Mouse (Mus musculus): ENCODE data around the gene St14. TPM values are rescaled to one million over a fixed set of nuclear protein-coding genes. Genes with fewer than 3 reads are reported as not detected.

Gene St14
- polyA plus RNA-seq, 1 experiment from 2014 or later, result 12.2 TPM

GRCm38 (mm10) chr9:31086085-31086753 lies 45.4 kb downstream of the St14 start:
- Histone ChIP-seq H3K4me1 (ENCODE audit: control insufficient read depth, insufficient read depth, low read length) (no peaks in the 10 kb centered on the region), H3K9ac (ENCODE audit: low read depth, low read length) (no peak overlapping the region), H3K4me2 (ENCODE audit: low read depth, low read length) (peak overlapping the region; percentile 31; the same call in 1 of the 2 replicates), H3K27me3 (replicated peaks; ENCODE audit: control insufficient read depth, insufficient read depth, low read length) (no peaks in the 10 kb centered on the region), H3K27ac (replicated peaks; ENCODE audit: low read depth, low read length) (no peak overlapping the region), H3K4me3 (ENCODE audit: low read depth, low read length) (no peak overlapping the region), H3K36me3 (ENCODE audit: control insufficient read depth, insufficient read depth, low read length) (no peaks in the 10 kb centered on the region), H3K9me3 (ENCODE audit: control insufficient read depth, low read length) (no peaks in the 10 kb centered on the region)
- peak; percentile 78 for DNase-seq (ENCODE audit: low spot score)
- peak; percentile 58; the same call in 1 of the 2 replicates for ATAC-seq (ENCODE audit: low read depth)
- 16% methylated on average over 10 of the region's 10 CpGs for WGBS

- Histone ChIP-seq H3K4me2 (ENCODE audit: low read depth, low read length) (no peak overlapping the region), H3K9me3 (ENCODE audit: control insufficient read depth, low read length) (no peaks in the 10 kb centered on the region), H3K36me3 (ENCODE audit: control insufficient read depth, insufficient read depth, low read length) (no peaks in the 10 kb centered on the region), H3K9ac (ENCODE audit: low read depth, low read length) (no peak overlapping the region), H3K27me3 (replicated peaks; ENCODE audit: control insufficient read depth, insufficient read depth, low read length) (no peaks in the 10 kb centered on the region), H3K27ac (replicated peaks; ENCODE audit: low read depth, low read length) (no peak overlapping the region), H3K4me1 (ENCODE audit: control insufficient read depth, insufficient read depth, low read length) (no peaks in the 10 kb centered on the region), H3K4me3 (ENCODE audit: low read depth, low read length) (no peak overlapping the region)
- DNase-seq (ENCODE audit: low spot score) (no peak), ATAC-seq (ENCODE audit: low read depth) (no peak)
- WGBS, result 67% methylated on average over 5 of the region's 5 CpGs
These were observed 46.1 kb downstream of the St14 start for GRCm38 (mm10) chr9:31085556-31085955.

- no peaks in the 10 kb centered on the region for H3K4me1 ChIP-seq (ENCODE audit: control insufficient read depth, insufficient read depth, low read length)
- WGBS, result 67% methylated on average over 6 of the region's 6 CpGs
- H3K27me3 ChIP-seq (replicated peaks; ENCODE audit: control insufficient read depth, insufficient read depth, low read length), result no peaks in the 10 kb centered on the region
- H3K9ac ChIP-seq (ENCODE audit: low read depth, low read length), result no peak overlapping the region
- H3K4me3 ChIP-seq (ENCODE audit: low read depth, low read length), result no peak overlapping the region
- H3K36me3 ChIP-seq (ENCODE audit: control insufficient read depth, insufficient read depth, low read length), result no peaks in the 10 kb centered on the region
- ATAC-seq (ENCODE audit: low read depth) (no peak), DNase-seq (ENCODE audit: low spot score) (no peak)
- no peak overlapping the region for H3K4me2 ChIP-seq (ENCODE audit: low read depth, low read length)
- no peak overlapping the region for H3K27ac ChIP-seq (replicated peaks; ENCODE audit: low read depth, low read length)
- no peaks in the 10 kb centered on the region for H3K9me3 ChIP-seq (ENCODE audit: control insufficient read depth, low read length)
These were observed 48.9 kb downstream of the St14 start for GRCm38 (mm10) chr9:31082771-31083170.

GRCm38 (mm10) chr9:31082054-31082666 lies 49.5 kb downstream of the St14 start:
- Histone ChIP-seq H3K27me3 (replicated peaks; ENCODE audit: control insufficient read depth, insufficient read depth, low read length) (no peaks in the 10 kb centered on the region), H3K27ac (replicated peaks; ENCODE audit: low read depth, low read length) (no peak overlapping the region), H3K4me2 (ENCODE audit: low read depth, low read length) (peak overlapping the region; percentile 46), H3K9ac (ENCODE audit: low read depth, low read length) (no peak overlapping the region), H3K4me1 (ENCODE audit: control insufficient read depth, insufficient read depth, low read length) (no peaks in the 10 kb centered on the region), H3K9me3 (ENCODE audit: control insufficient read depth, low read length) (no peaks in the 10 kb centered on the region), H3K4me3 (ENCODE audit: low read depth, low read length) (peak overlapping the region; percentile 14; the same call in 1 of the 2 replicates), H3K36me3 (ENCODE audit: control insufficient read depth, insufficient read depth, low read length) (no peaks in the 10 kb centered on the region)
- DNase-seq (ENCODE audit: low spot score) (peak; percentile 87), ATAC-seq (ENCODE audit: low read depth) (peak; percentile 46)
- 7% methylated on average over 15 of the region's 15 CpGs for WGBS

- WGBS, result 72% methylated on average over 6 of the region's 6 CpGs
- Histone ChIP-seq H3K9ac (ENCODE audit: low read depth, low read length) (no peak overlapping the region), H3K27ac (replicated peaks; ENCODE audit: low read depth, low read length) (no peak overlapping the region), H3K4me1 (ENCODE audit: control insufficient read depth, insufficient read depth, low read length) (no peaks in the 10 kb centered on the region), H3K27me3 (replicated peaks; ENCODE audit: control insufficient read depth, insufficient read depth, low read length) (no peaks in the 10 kb centered on the region), H3K4me3 (ENCODE audit: low read depth, low read length) (no peak overlapping the region), H3K4me2 (ENCODE audit: low read depth, low read length) (no peak overlapping the region), H3K9me3 (ENCODE audit: control insufficient read depth, low read length) (no peaks in the 10 kb centered on the region), H3K36me3 (ENCODE audit: control insufficient read depth, insufficient read depth, low read length) (no peaks in the 10 kb centered on the region)
- ATAC-seq (ENCODE audit: low read depth) (no peak), DNase-seq (ENCODE audit: low spot score) (no peak)
These were observed 50.9 kb downstream of the St14 start for GRCm38 (mm10) chr9:31080726-31081125.

- WGBS, result 88% methylated on average over 10 of the region's 10 CpGs
- no peak for ATAC-seq (ENCODE audit: low read depth)
- H3K9ac ChIP-seq (ENCODE audit: low read depth, low read length), result no peak overlapping the region
These were observed 56.8 kb downstream of the St14 start for GRCm38 (mm10) chr9:31074836-31075235.

GRCm38 (mm10) chr9:31073797-31074196 lies 57.9 kb downstream of the St14 start:
- Histone ChIP-seq H3K4me1 (ENCODE audit: control insufficient read depth, insufficient read depth, low read length) (no peaks in the 10 kb centered on the region), H3K4me3 (ENCODE audit: low read depth, low read length) (no peak overlapping the region), H3K27ac (replicated peaks; ENCODE audit: low read depth, low read length) (no peak overlapping the region), H3K9ac (ENCODE audit: low read depth, low read length) (no peak overlapping the region), H3K9me3 (ENCODE audit: control insufficient read depth, low read length) (no peaks in the 10 kb centered on the region), H3K4me2 (ENCODE audit: low read depth, low read length) (no peak overlapping the region), H3K27me3 (replicated peaks; ENCODE audit: control insufficient read depth, insufficient read depth, low read length) (no peaks in the 10 kb centered on the region), H3K36me3 (ENCODE audit: control insufficient read depth, insufficient read depth, low read length) (peaks cover 7% of the 10 kb centered on the region)
- DNase-seq (ENCODE audit: low spot score) (no peak), ATAC-seq (ENCODE audit: low read depth) (no peak)
- WGBS, result 72% methylated on average over 7 of the region's 7 CpGs

More at GRCm38 (mm10) chr9:31074836-31075235, 56.8 kb downstream of the St14 start:
- Histone ChIP-seq H3K36me3 (ENCODE audit: control insufficient read depth, insufficient read depth, low read length) (peaks cover 3% of the 10 kb centered on the region; the same call in 1 of the 2 replicates), H3K27me3 (replicated peaks; ENCODE audit: control insufficient read depth, insufficient read depth, low read length) (no peaks in the 10 kb centered on the region), H3K9me3 (ENCODE audit: control insufficient read depth, low read length) (no peaks in the 10 kb centered on the region), H3K4me2 (ENCODE audit: low read depth, low read length) (no peak overlapping the region), H3K27ac (replicated peaks; ENCODE audit: low read depth, low read length) (no peak overlapping the region), H3K4me3 (ENCODE audit: low read depth, low read length) (no peak overlapping the region), H3K4me1 (ENCODE audit: control insufficient read depth, insufficient read depth, low read length) (no peaks in the 10 kb centered on the region)
- no peak for DNase-seq (ENCODE audit: low spot score)

- DNase-seq (ENCODE audit: low spot score), result no peak
- no peaks in the 10 kb centered on the region for H3K4me1 ChIP-seq (ENCODE audit: control insufficient read depth, insufficient read depth, low read length)
- no peak overlapping the region for H3K4me2 ChIP-seq (ENCODE audit: low read depth, low read length)
- no peaks in the 10 kb centered on the region for H3K27me3 ChIP-seq (replicated peaks; ENCODE audit: control insufficient read depth, insufficient read depth, low read length)
- H3K9ac ChIP-seq (ENCODE audit: low read depth, low read length), result no peak overlapping the region
- H3K9me3 ChIP-seq (ENCODE audit: control insufficient read depth, low read length), result no peaks in the 10 kb centered on the region
- ATAC-seq (ENCODE audit: low read depth), result no peak
- H3K4me3 ChIP-seq (ENCODE audit: low read depth, low read length), result no peak overlapping the region
- WGBS, result 85% methylated on average over 5 of the region's 5 CpGs
- peaks cover 13% of the 10 kb centered on the region for H3K36me3 ChIP-seq (ENCODE audit: control insufficient read depth, insufficient read depth, low read length)
- H3K27ac ChIP-seq (replicated peaks; ENCODE audit: low read depth, low read length), result no peak overlapping the region
These were observed 59.4 kb downstream of the St14 start for GRCm38 (mm10) chr9:31072256-31072655.

- H3K36me3 ChIP-seq (ENCODE audit: control insufficient read depth, insufficient read depth, low read length), result peaks cover 26% of the 10 kb centered on the region
- H3K9me3 ChIP-seq (ENCODE audit: control insufficient read depth, low read length), result no peaks in the 10 kb centered on the region
- no peak overlapping the region for H3K27ac ChIP-seq (replicated peaks; ENCODE audit: low read depth, low read length)
- WGBS, result 97% methylated on average over 8 of the region's 8 CpGs
- H3K4me1 ChIP-seq (ENCODE audit: control insufficient read depth, insufficient read depth, low read length), result no peaks in the 10 kb centered on the region
- ATAC-seq (ENCODE audit: low read depth), result no peak
- H3K4me2 ChIP-seq (ENCODE audit: low read depth, low read length), result no peak overlapping the region
- no peak overlapping the region for H3K4me3 ChIP-seq (ENCODE audit: low read depth, low read length)
- DNase-seq (ENCODE audit: low spot score), result no peak
- no peaks in the 10 kb centered on the region for H3K27me3 ChIP-seq (replicated peaks; ENCODE audit: control insufficient read depth, insufficient read depth, low read length)
- H3K9ac ChIP-seq (ENCODE audit: low read depth, low read length), result no peak overlapping the region
These were observed 60.9 kb downstream of the St14 start for GRCm38 (mm10) chr9:31070706-31071105.
